Mouse (Mus musculus) left cerebral cortex, postnatal 10 days (tissue): ENCODE results near the gene Zfp566. TPM values are rescaled to one million over a fixed set of nuclear protein-coding genes. Genes with fewer than 3 reads are reported as not detected.
A peak's percentile ranks its signal among the peaks of the same experiment; 100 is the strongest.
"Not testable (repeated sequence)": the region's sequence is repeated elsewhere in the genome, so short reads cannot be mapped to it uniquely, and the experiment has no call there.

Source experiments
- DNase-seq, 2 experiments: peaks; one replicate each; pipeline ENCODE4 v3.0.0; 2021 to 2022; ENCODE audit warnings: low spot score in 2 of 2, mixed read lengths in 1 of 2; ENCODE audit errors: extremely low spot score in 1 of 2
- intact Hi-C: fragments of 180-260 bp; cut with DNase I; formaldehyde crosslinking; loops from one replicate; pipeline ENCODE4 v1.15.1; 2025
- total RNA-seq, 2 experiments: library from RNA; stranded (reverse); gene quantifications; 2 replicates each; pipeline ENCODE4 v1.2.3; 2021

Zfp566 gene
- total RNA-seq: 1 to 10 TPM; 5.5 to 8.3 TPM

- DNase-seq: peak; percentile 95 to 96
- intact Hi-C loops: no loop called here
Observed at GRCm38 (mm10) chr7:30090092-30090969, at the start of gene Zfp566, which contains the start of gene Gm26920. Gene Zfp566 (minus strand): TSS chr7:30090527. Gene Gm26920 (minus strand): TSS chr7:30090410.

- DNase-seq: no peak
- intact Hi-C loops: no loop called here
Observed at GRCm38 (mm10) chr7:30136826-30137225, 46.5 kb upstream of the Zfp566 start.

DNA sequence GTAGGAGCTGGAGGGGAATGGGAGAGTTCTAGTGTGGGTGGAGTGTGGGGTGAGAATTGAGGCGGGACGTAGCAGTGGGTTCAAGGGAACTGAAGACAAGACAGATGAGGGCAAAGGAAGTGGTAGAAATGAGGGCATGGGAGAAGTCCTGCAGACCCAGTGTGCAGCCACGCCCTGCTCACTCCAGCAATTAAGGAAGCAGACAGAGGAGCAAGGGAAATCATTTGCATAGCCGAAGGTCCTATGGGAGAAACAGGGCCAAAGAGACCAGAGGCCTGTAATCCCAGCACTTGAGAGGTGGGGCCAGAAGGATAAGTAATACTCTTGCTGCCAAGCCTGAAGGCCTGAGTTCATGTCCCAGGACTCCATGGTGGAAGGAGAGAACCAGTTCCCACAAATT lies 42.1 kb upstream of the Zfp566 start:
- intact Hi-C loops: no loop called here
- no peak for DNase-seq

- DNase-seq: no peak
- intact Hi-C loops: no loop called here
Observed at GRCm38 (mm10) chr7:30129900-30130299, 39.6 kb upstream of the Zfp566 start.

DNA sequence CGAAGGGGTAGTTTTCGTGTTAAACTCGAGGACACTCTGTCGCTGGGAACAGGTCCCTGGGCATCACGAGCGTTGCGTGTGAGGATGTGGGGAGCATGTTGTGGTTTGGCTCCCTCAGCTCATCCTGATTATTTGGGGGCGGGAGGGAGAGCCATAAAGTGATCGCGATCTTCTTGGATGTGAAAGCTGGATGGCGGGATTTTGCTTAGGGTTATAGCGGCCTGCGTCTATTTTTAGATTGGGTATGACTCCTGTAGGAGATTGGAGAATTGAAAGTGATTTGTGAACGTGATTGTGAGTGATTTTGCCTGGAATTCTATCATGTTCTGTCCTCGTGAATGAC lies 31.8 kb upstream of the Zfp566 start:
- intact Hi-C loops: no loop called here
- no peak for DNase-seq

DNA sequence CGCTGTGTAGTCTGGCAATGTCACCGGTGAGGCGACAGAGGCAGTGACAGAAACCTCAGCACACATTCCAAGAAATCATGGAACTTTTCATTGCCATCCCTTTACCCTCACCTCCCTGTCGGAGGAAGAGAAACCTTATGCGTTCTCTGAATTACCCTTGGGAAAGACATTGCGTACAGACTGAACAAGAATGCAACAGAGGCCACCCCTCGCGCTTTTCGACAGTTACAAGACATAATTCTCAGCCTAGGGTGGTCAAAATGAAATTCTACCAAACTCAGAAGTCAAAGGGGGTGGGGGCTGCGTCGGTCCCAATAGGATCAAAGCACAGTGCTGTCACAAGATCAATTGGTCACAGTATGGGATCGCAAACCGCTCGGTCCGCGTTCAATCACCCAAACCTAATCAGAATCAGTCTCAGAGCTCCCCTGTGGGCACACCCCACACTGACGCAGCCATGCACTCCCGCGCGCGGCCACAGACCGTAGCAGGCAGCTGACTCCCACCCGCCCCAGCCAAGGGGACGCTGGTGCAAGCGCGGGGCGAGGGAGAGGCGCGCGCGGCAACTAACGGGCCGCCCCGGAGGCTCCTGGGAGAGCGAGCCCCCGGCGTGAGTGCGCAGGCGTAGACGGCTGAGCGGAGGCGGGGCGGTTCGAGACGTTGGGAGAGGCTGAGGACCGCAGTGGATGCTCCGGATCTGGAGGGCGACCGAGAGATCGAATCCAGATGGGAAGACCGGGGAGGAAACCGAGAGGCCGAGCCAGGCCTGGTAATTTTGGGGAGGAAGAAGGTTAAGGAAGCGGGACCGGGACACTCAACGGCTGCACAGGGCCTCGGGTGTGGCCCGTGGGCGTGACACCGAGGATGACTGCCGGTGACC lies 31.2 kb upstream of the Zfp566 start, which contains the start of gene Zfp382:
TSS of gene Zfp382 (plus strand) at position 635 of the 880 bp plus-strand sequence.
- peak; percentile 82 to 95 for DNase-seq
- intact Hi-C loops: no loop called here

DNA sequence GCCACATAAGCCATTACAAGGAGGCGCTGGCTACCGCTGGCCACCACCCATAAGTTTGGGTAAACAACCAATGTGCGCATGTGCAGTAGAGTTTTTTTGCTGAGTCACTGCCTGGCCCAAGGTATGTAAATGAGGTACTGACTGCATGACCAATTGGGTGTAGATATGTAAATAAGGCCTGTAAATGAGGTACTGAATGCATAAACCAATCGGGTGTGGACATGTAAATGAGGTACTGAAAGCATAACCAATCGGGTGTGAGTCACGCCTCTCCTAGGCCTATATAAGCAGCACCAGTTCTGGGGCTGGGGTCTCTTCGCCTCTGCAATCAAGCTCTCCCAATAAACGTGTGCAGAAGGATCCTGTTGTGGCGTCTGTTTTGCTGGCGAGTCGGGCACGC lies 27.6 kb upstream of the Zfp566 start:
- DNase-seq, intact Hi-C loops: not testable (repeated sequence)

- intact Hi-C loops: no loop called here
- DNase-seq: no peak
Observed at GRCm38 (mm10) chr7:30116076-30116475, 25.7 kb upstream of the Zfp566 start.

- peak; percentile 79 to 84 for DNase-seq
- intact Hi-C loops: no loop called here
Observed at GRCm38 (mm10) chr7:30099297-30099696, 9.0 kb upstream of the Zfp566 start.

DNA sequence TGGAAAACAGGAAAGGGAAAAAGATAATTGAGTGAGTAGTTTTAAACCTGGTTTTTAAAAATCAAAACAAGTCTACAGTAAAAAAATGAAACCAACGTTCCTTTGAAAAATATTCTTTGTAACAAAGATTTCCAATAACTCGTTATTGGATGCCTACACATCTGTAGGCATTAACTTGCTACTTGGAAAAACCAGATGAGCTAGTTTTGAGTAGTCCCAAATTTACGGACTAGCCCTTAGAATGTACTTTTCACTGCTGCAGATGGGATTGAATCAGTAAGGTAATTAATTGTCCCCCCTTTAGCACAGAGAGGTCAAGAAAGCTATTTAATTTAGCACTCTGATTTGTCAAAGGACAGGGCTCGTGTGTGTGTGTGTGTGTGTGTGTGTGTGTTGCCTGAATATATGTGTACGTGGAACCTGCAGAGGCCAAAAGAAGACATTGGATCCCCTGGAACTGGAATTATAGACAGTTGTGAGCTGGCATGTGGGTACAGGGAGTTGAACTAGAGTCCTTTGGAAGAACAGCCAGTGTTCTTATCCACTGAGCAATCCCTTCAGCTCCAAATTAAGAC lies 5.3 kb upstream of the Zfp566 start:
- intact Hi-C loops: no loop called here
- no peak for DNase-seq

- intact Hi-C loops: no loop called here
- peak; percentile 91 to 93 for DNase-seq
Observed at GRCm38 (mm10) chr7:30094646-30095429, 4.5 kb upstream of the Zfp566 start, which contains the start of gene Zfp260. Gene Zfp260 (plus strand): TSS chr7:30094777.

DNA sequence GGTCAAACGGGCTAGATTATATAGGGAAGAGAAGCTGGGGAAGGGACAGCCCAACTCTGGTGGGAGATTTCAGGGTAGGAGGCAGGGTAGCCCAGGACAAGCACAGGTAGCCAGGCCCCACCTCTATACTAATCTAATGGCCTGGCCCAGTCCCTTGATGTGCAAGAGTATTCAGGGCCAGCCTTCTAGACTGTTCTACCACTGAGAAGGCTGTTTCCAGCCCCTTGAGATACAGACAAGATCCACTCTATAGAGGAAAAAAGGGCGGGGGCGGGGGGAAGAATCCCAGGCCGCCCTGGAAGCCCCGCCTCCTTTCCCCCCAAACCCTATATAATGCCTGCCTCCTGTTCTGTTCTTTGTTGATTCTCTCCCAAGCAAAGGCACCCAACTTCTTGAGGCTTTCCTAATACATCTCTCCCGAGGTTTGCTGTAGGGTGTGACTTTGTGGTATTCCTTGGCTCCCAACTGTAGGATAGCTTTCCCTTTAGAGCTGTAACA lies 3.6 kb upstream of the Zfp566 start:
- intact Hi-C loops: no loop called here
- DNase-seq: no peak

GRCm38 (mm10) chr7:30092666-30093065 lies 2.3 kb upstream of the Zfp566 start:
- no peak for DNase-seq
- intact Hi-C loops: no loop called here

- no peak for DNase-seq
- intact Hi-C loops: no loop called here
Observed at GRCm38 (mm10) chr7:30090970-30091585, 751 bp upstream of the Zfp566 start.

GRCm38 (mm10) chr7:30089405-30089804 lies 922 bp downstream of the Zfp566 start:
- intact Hi-C loops: no loop called here
- no peak for DNase-seq

GRCm38 (mm10) chr7:30086524-30086923 lies 3.8 kb downstream of the Zfp566 start:
- DNase-seq: no peak

GRCm38 (mm10) chr7:30072146-30073028 lies 17.9 kb downstream of the Zfp566 start, which contains the start of gene Zfp82:
Gene Zfp82 (minus strand): TSS chr7:30072900.
- intact Hi-C loops: loop anchor here (5.0 kb wide), 1 partner anchor 60 kb away; no protein-coding TSS in a partner anchor
- peak; percentile 72 to 87 for DNase-seq

More at GRCm38 (mm10) chr7:30086524-30086923, 3.8 kb downstream of the Zfp566 start:
- intact Hi-C loops: no loop called here
